Mouse (Mus musculus) limb, embryonic 10.5 days (tissue): ENCODE data around the gene Furin. TPM values are rescaled to one million over a fixed set of nuclear protein-coding genes. Genes with fewer than 3 reads are reported as not detected.

Experiments
- DNase-seq: peaks from one replicate; pipeline ENCODE4 v3.0.0-alpha.2; 2017; ENCODE audit warnings: low spot score
- H3K27ac ChIP-seq: fragments of 300-500 bp; sonication (generic); 2 replicates; pipeline ENCODE4 v1.5.1; 2016; ENCODE audit warnings: mild to moderate bottlenecking
- H3K27me3 ChIP-seq: fragments of 300-500 bp; sonication (generic); 2 replicates; pipeline ENCODE4 v1.6.1; 2016; ENCODE audit warnings: low read depth, mild to moderate bottlenecking; ENCODE audit not compliant: poor library complexity, severe bottlenecking
- H3K36me3 ChIP-seq: fragments of 300-500 bp; sonication (generic); 2 replicates; pipeline ENCODE4 v1.6.1; 2016; ENCODE audit warnings: mild to moderate bottlenecking, moderate library complexity
- H3K4me1 ChIP-seq: fragments of 300-500 bp; sonication (generic); 2 replicates; pipeline ENCODE4 v1.6.1; 2016
- H3K4me3 ChIP-seq: fragments of 300-500 bp; sonication (generic); 2 replicates; pipeline ENCODE4 v1.5.1; 2016; ENCODE audit warnings: mild to moderate bottlenecking, moderate library complexity
- H3K9me3 ChIP-seq: fragments of 300-500 bp; sonication (generic); replicated peaks from 2 replicates; pipeline ENCODE4 v1.6.1; 2016; ENCODE audit warnings: mild to moderate bottlenecking
- WGBS: fragments of 180-500 bp; shearing (Covaris S2); methylation state at CpG from one replicate; pipeline ENCODE4 v1.1.7; 2016; 5-methylcytosine and 5-hydroxymethylcytosine counted together
- polyA plus RNA-seq: library from polyadenylated mRNA; unstranded; fragments of >200 nt; fragmentation: Nextera tagmentation; extraction: Ambion mirVana; gene quantifications from 2 replicates; pipeline ENCODE4 v1.2.1, GENCODE M21; 2016

Gene Furin
- polyA plus RNA-seq, 1 experiment from 2014 or later = 8.8 TPM

- DNase-seq = no peak
- H3K27ac ChIP-seq = no peak overlapping the region
- peaks cover 25% of the 10 kb centered on the region for H3K4me1 ChIP-seq
- WGBS = 83% methylated on average over 4 of the region's 4 CpGs
- H3K36me3 ChIP-seq = peaks cover 5% of the 10 kb centered on the region
- H3K4me3 ChIP-seq = no peak overlapping the region
- H3K9me3 ChIP-seq = no peaks in the 10 kb centered on the region
- H3K27me3 ChIP-seq = no peaks in the 10 kb centered on the region
These were observed 31.9 kb downstream of the Furin start for GRCm38 (mm10) chr7:80373352-80373751.

- no peak overlapping the region for H3K27ac ChIP-seq
- H3K36me3 ChIP-seq = peaks cover 11% of the 10 kb centered on the region
- WGBS = 66% methylated on average over 2 of the region's 2 CpGs
- no peaks in the 10 kb centered on the region for H3K27me3 ChIP-seq
- peaks cover 25% of the 10 kb centered on the region for H3K4me1 ChIP-seq
- no peak overlapping the region for H3K4me3 ChIP-seq
- DNase-seq = no peak
- H3K9me3 ChIP-seq = no peaks in the 10 kb centered on the region
These were observed 32.6 kb downstream of the Furin start for GRCm38 (mm10) chr7:80372667-80373066.

- 91% methylated on average over 3 of the region's 3 CpGs for WGBS
- Histone ChIP-seq H3K27ac (no peak overlapping the region), H3K9me3 (no peaks in the 10 kb centered on the region), H3K4me3 (no peak overlapping the region), H3K27me3 (no peaks in the 10 kb centered on the region), H3K4me1 (peaks cover 25% of the 10 kb centered on the region), H3K36me3 (peaks cover 16% of the 10 kb centered on the region)
- DNase-seq = no peak
These were observed 33.1 kb downstream of the Furin start for GRCm38 (mm10) chr7:80372166-80372565.

GRCm38 (mm10) chr7:80371041-80371751, 34.0 kb downstream of the Furin start, which contains the start of gene Man2a2:
Gene Man2a2 (minus strand): TSS chr7:80371375.
- no peaks in the 10 kb centered on the region for H3K27me3 ChIP-seq
- H3K4me3 ChIP-seq = peak within 1 kb of the TSS; percentile 74
- peak within 1 kb of the TSS; percentile 92 for H3K27ac ChIP-seq
- H3K36me3 ChIP-seq = peaks cover 26% of the 10 kb centered on the region
- peak; percentile 82 for DNase-seq
- peaks cover 25% of the 10 kb centered on the region for H3K4me1 ChIP-seq
- no peaks in the 10 kb centered on the region for H3K9me3 ChIP-seq
- WGBS = under 1% methylated on average over 86 of the region's 86 CpGs

GRCm38 (mm10) chr7:80370649-80371040, 34.6 kb downstream of the Furin start:
- Histone ChIP-seq H3K27me3 (no peaks in the 10 kb centered on the region), H3K9me3 (no peaks in the 10 kb centered on the region), H3K4me3 (peak overlapping the region; percentile 74), H3K36me3 (peaks cover 31% of the 10 kb centered on the region), H3K4me1 (peaks cover 25% of the 10 kb centered on the region), H3K27ac (peak overlapping the region; percentile 92)
- under 1% methylated on average over 31 of the region's 31 CpGs for WGBS
- DNase-seq = peak; percentile 76

GRCm38 (mm10) chr7:80369967-80370431, 35.2 kb downstream of the Furin start:
- no peaks in the 10 kb centered on the region for H3K9me3 ChIP-seq
- H3K4me1 ChIP-seq = peaks cover 25% of the 10 kb centered on the region
- WGBS = 31% methylated on average over 4 of the region's 4 CpGs
- peaks cover 36% of the 10 kb centered on the region for H3K36me3 ChIP-seq
- peak overlapping the region; percentile 74 for H3K4me3 ChIP-seq
- H3K27me3 ChIP-seq = no peaks in the 10 kb centered on the region
- no peak for DNase-seq
- peak overlapping the region; percentile 92 for H3K27ac ChIP-seq

- WGBS = 67% methylated on average over 5 of the region's 5 CpGs
- Histone ChIP-seq H3K4me1 (peaks cover 25% of the 10 kb centered on the region), H3K36me3 (peaks cover 41% of the 10 kb centered on the region), H3K9me3 (no peaks in the 10 kb centered on the region), H3K27ac (0 out of 2 replicates have a peak overlapping the region, but pooled peaks have one; percentile 12), H3K4me3 (peak overlapping the region; percentile 74), H3K27me3 (no peaks in the 10 kb centered on the region)
- DNase-seq = no peak
These were observed 35.8 kb downstream of the Furin start for GRCm38 (mm10) chr7:80369461-80369860.

GRCm38 (mm10) chr7:80368635-80369421, 36.4 kb downstream of the Furin start:
- no peaks in the 10 kb centered on the region for H3K27me3 ChIP-seq
- peaks cover 48% of the 10 kb centered on the region for H3K36me3 ChIP-seq
- peaks cover 25% of the 10 kb centered on the region for H3K4me1 ChIP-seq
- H3K27ac ChIP-seq = 0 out of 2 replicates have a peak overlapping the region, but pooled peaks have one; percentile 12
- 84% methylated on average over 20 of the region's 20 CpGs for WGBS
- peak overlapping the region; percentile 74; the same call in 1 of the 2 replicates for H3K4me3 ChIP-seq
- no peaks in the 10 kb centered on the region for H3K9me3 ChIP-seq
- no peak for DNase-seq

GRCm38 (mm10) chr7:80368009-80368408, 37.2 kb downstream of the Furin start:
- DNase-seq = no peak
- peaks cover 56% of the 10 kb centered on the region for H3K36me3 ChIP-seq
- H3K27me3 ChIP-seq = no peaks in the 10 kb centered on the region
- H3K9me3 ChIP-seq = no peaks in the 10 kb centered on the region
- WGBS = 88% methylated on average over 9 of the region's 9 CpGs
- no peak overlapping the region for H3K27ac ChIP-seq
- no peak overlapping the region for H3K4me3 ChIP-seq
- peaks cover 25% of the 10 kb centered on the region for H3K4me1 ChIP-seq

GRCm38 (mm10) chr7:80367232-80367631, 38.0 kb downstream of the Furin start:
- WGBS = 97% methylated on average over 7 of the region's 7 CpGs
- Histone ChIP-seq H3K9me3 (no peaks in the 10 kb centered on the region), H3K4me3 (no peak overlapping the region), H3K36me3 (peaks cover 64% of the 10 kb centered on the region), H3K4me1 (peaks cover 25% of the 10 kb centered on the region), H3K27me3 (no peaks in the 10 kb centered on the region), H3K27ac (no peak overlapping the region)
- no peak for DNase-seq

- peaks cover 22% of the 10 kb centered on the region for H3K4me1 ChIP-seq
- no peak overlapping the region for H3K4me3 ChIP-seq
- DNase-seq = no peak
- H3K36me3 ChIP-seq = peaks cover 78% of the 10 kb centered on the region
- no peaks in the 10 kb centered on the region for H3K27me3 ChIP-seq
- no peak overlapping the region for H3K27ac ChIP-seq
- WGBS = 88% methylated on average over 2 of the region's 2 CpGs
- no peaks in the 10 kb centered on the region for H3K9me3 ChIP-seq
These were observed 39.5 kb downstream of the Furin start for GRCm38 (mm10) chr7:80365759-80366158.

- Histone ChIP-seq H3K36me3 (peaks cover 99% of the 10 kb centered on the region), H3K27me3 (no peaks in the 10 kb centered on the region), H3K4me3 (no peak overlapping the region), H3K27ac (no peak overlapping the region), H3K9me3 (no peaks in the 10 kb centered on the region), H3K4me1 (no peaks in the 10 kb centered on the region)
- WGBS = 58% methylated on average over 3 of the region's 3 CpGs
- no peak for DNase-seq
These were observed 44.8 kb downstream of the Furin start for GRCm38 (mm10) chr7:80360435-80360834.

GRCm38 (mm10) chr7:80358039-80358438, 47.2 kb downstream of the Furin start:
- Histone ChIP-seq H3K4me3 (no peak overlapping the region), H3K9me3 (no peaks in the 10 kb centered on the region), H3K27ac (no peak overlapping the region), H3K27me3 (no peaks in the 10 kb centered on the region), H3K36me3 (peaks cover 94% of the 10 kb centered on the region), H3K4me1 (no peaks in the 10 kb centered on the region)
- 89% methylated on average over 4 of the region's 4 CpGs for WGBS
- DNase-seq = no peak
